ENCODE assay signal across 8 mouse cellular contexts in genomic region chr2:145674496-145675141, GRCm38 (mm10). TPM values are rescaled to one million over a fixed set of nuclear protein-coding genes. Genes with fewer than 3 reads are reported as not detected.
DNase-seq lines count a peak whose midpoint lies in the region; ATAC-seq lines count a peak whose summit lies in the region.

No protein-coding gene starts in this region.

- ATAC-seq in liver, embryonic 13.5 days (ENCODE audit: low read depth) = peak; percentile 5; the same call in 1 of the 2 replicates

- 0 out of 2 replicates have a peak, but pooled peaks cover 5% of the 10 kb centered on the region for H3K4me1 ChIP-seq in liver, embryonic 13.5 days (replicated peaks)

- no peaks in the 10 kb centered on the region for H3K36me3 ChIP-seq in liver, embryonic 13.5 days

- WGBS in liver, embryonic 13.5 days (ENCODE audit: insufficient replicate concordance) = 2% methylated on average over 23 of the region's 23 CpGs

- H3K4me3 ChIP-seq in liver, embryonic 13.5 days (replicated peaks) = peak overlapping the region; percentile 63

- no peak overlapping the region for H3K27ac ChIP-seq in liver, embryonic 13.5 days

- DNase-seq in cerebellum, postnatal 10 days = peak; percentile 10 to 19
- no peak for DNase-seq in cerebellum, adult 9-10 months
- peak; percentile 8 for DNase-seq in urinary bladder, postnatal 25 days (ENCODE audit: low spot score)
- no peak for DNase-seq in urinary bladder, postnatal 4 days (ENCODE audit: low spot score in 2 of 2)
- DNase-seq in liver, embryonic 13.5 days = no peak
- DNase-seq in adrenal gland, adult 2 months = no peak
- no peak for DNase-seq in right cerebral cortex, postnatal 36 days (ENCODE audit: low spot score in 2 of 2)
- DNase-seq in spleen, postnatal 10 days (ENCODE audit: low spot score in 2 of 2) = no peak

- H3K9me3 ChIP-seq in liver, embryonic 13.5 days (replicated peaks) = no peaks in the 10 kb centered on the region

- H3K4me2 ChIP-seq in liver, embryonic 13.5 days = peak overlapping the region; percentile 78

- peak overlapping the region; percentile 49 for H3K9ac ChIP-seq in liver, embryonic 13.5 days

- H3K27me3 ChIP-seq in liver, embryonic 13.5 days = peaks cover 12% of the 10 kb centered on the region; the same call in 1 of the 2 replicates

RNA-seq across cellular contexts. Expression of gene Rin2, which starts 0.4 kb away (rescaled TPM):
- 1.7 and 2.6 TPM in 2 replicates for polyA plus RNA-seq in liver, embryonic 13.5 days (2015; fragmentation: Nextera tagmentation; extraction: Ambion mirVana)
- total RNA-seq in adrenal gland, adult 2 months (2021) = 10 to 100 TPM; 23.0 to 31.9 TPM
- polyA plus RNA-seq in adrenal gland, adult 2 months (2012; rRNA removed) = 4.3 and 4.8 TPM in 2 replicates

Comparison
In these comparisons a context has a peak if more than half of its experiments do, and no peak if none do; other contexts are left out.
1. DNase-seq: peak in cerebellum, postnatal 10 days (2 of 2) and urinary bladder, postnatal 25 days (single experiment); none in cerebellum, adult 9-10 months (single experiment), urinary bladder, postnatal 4 days (0 of 2), liver, embryonic 13.5 days (single experiment), adrenal gland, adult 2 months (single experiment), right cerebral cortex, postnatal 36 days (0 of 2) and spleen, postnatal 10 days (0 of 2).